Mouse (Mus musculus) olfactory bulb, adult 2 months (tissue): ENCODE data around the gene Cox10.

Experiments
- CTCF ChIP-seq: fragments of 200-500 bp; IDR thresholded peaks from 2 replicates; pipeline ENCODE4 v1.5.1; 2012; ENCODE audit warnings: low read depth, mild to moderate bottlenecking, low read length, moderate library complexity; ENCODE audit not compliant: insufficient read depth
- POLR2A ChIP-seq: fragments of 200-500 bp; IDR thresholded peaks from 2 replicates; pipeline ENCODE4 v1.6.1; 2012; ENCODE audit warnings: mild to moderate bottlenecking, low read depth, low read length, moderate library complexity; ENCODE audit not compliant: insufficient read depth

GRCm38 (mm10) chr11:63965437-63965836 lies 113.8 kb downstream of the Cox10 start:
- TF ChIP-seq CTCF (no peak), POLR2A (no peak)
